Mouse (Mus musculus): Measurements from ENCODE around the gene Suv39h2. TPM values are rescaled to one million over a fixed set of nuclear protein-coding genes. Genes with fewer than 3 reads are reported as not detected.

Gene Suv39h2
- polyA plus RNA-seq, 1 experiment from 2014 or later: 11.7 TPM

DNA sequence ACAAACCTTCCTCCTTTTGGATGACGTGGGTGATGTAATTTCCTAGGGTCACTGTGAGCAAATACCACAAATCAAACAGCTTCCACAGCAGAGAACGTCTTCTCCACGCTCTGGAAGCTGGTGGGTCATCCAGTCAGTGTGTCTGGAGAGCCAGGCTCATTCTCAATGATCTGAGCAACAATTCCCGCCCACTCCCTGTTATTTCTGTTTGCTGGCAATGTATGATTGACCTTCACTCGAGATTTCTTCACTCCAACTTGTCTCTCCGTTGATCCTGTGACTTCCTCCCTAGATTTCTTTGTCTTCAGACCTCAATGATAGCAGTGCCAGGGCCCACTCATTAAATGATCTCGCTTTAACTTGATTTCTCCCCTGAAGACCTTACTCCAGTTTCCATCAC, 67.1 kb downstream of the Suv39h2 start:
- Histone ChIP-seq H3K27me3 (replicated peaks; ENCODE audit: control insufficient read depth, insufficient read depth, low read length) (no peaks in the 10 kb centered on the region), H3K9me3 (ENCODE audit: control insufficient read depth, low read length) (no peaks in the 10 kb centered on the region), H3K36me3 (ENCODE audit: control insufficient read depth, insufficient read depth) (no peaks in the 10 kb centered on the region), H3K4me1 (replicated peaks; ENCODE audit: control insufficient read depth, insufficient read depth, low read length) (no peaks in the 10 kb centered on the region), H3K4me3 (replicated peaks; ENCODE audit: low read length) (no peak overlapping the region), H3K4me2 (ENCODE audit: low read length) (no peak overlapping the region), H3K9ac (replicated peaks; ENCODE audit: low read depth, low read length) (no peak overlapping the region), H3K27ac (ENCODE audit: low read length) (no peak overlapping the region)
- no peak for ATAC-seq
- 85% methylated on average over 7 of the region's 7 CpGs for WGBS

DNA sequence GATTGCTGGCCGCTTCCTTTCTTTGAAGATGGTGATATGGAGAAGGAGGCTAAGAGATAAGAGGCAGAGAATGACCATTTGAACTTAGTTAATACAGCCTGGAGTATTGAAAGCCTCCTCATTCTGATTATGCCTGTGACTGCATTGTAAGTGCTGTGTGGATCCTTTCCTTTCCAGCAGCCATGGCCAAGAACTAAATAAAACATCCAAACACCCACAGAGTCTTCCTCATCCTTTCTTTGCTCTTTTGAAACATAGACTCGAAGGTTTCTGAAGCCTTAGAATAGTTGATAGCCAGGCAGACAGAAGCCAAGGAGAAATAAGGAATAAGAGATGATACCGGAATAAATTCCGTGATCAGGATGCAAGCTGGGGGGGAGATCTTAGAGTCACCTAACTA, 68.8 kb downstream of the Suv39h2 start:
- ATAC-seq: no peak
- H3K27me3 ChIP-seq (replicated peaks; ENCODE audit: control insufficient read depth, insufficient read depth, low read length): no peaks in the 10 kb centered on the region
- WGBS: 90% methylated on average over 4 of the region's 4 CpGs
- H3K4me1 ChIP-seq (replicated peaks; ENCODE audit: control insufficient read depth, insufficient read depth, low read length): no peaks in the 10 kb centered on the region
- H3K9ac ChIP-seq (replicated peaks; ENCODE audit: low read depth, low read length): no peak overlapping the region
- H3K4me3 ChIP-seq (replicated peaks; ENCODE audit: low read length): no peak overlapping the region
- H3K9me3 ChIP-seq (ENCODE audit: control insufficient read depth, low read length): no peaks in the 10 kb centered on the region
- no peak overlapping the region for H3K4me2 ChIP-seq (ENCODE audit: low read length)
- H3K36me3 ChIP-seq (ENCODE audit: control insufficient read depth, insufficient read depth): no peaks in the 10 kb centered on the region
- H3K27ac ChIP-seq (ENCODE audit: low read length): no peak overlapping the region

Other genes with a start within 250 kb of the Suv39h2 start
- gene Nmt2, start 190.8 kb downstream of the Suv39h2 start, polyA plus RNA-seq (2015; fragmentation: Nextera tagmentation; extraction: Ambion mirVana): 119 and 126 TPM in 2 replicates
- gene Rpp38, start 142.4 kb downstream of the Suv39h2 start, polyA plus RNA-seq (2015; fragmentation: Nextera tagmentation; extraction: Ambion mirVana): 14.7 and 15.9 TPM in 2 replicates
- 1.2 and 1.3 TPM in 2 replicates for gene Acbd7, start 138.9 kb downstream of the Suv39h2 start, polyA plus RNA-seq (2015; fragmentation: Nextera tagmentation; extraction: Ambion mirVana)
- not detected in 2 replicates for gene Olah, start 77.8 kb downstream of the Suv39h2 start, polyA plus RNA-seq (2015; fragmentation: Nextera tagmentation; extraction: Ambion mirVana)
- gene Meig1, start 52.4 kb downstream of the Suv39h2 start, polyA plus RNA-seq (2015; fragmentation: Nextera tagmentation; extraction: Ambion mirVana): 3.7 and 6.7 TPM in 2 replicates
- 8.3 and 9.8 TPM in 2 replicates for gene Dclre1c, start 50.9 kb downstream of the Suv39h2 start, polyA plus RNA-seq (2015; fragmentation: Nextera tagmentation; extraction: Ambion mirVana)
- gene Gm45902, start 37.8 kb upstream of the Suv39h2 start, polyA plus RNA-seq (2015; fragmentation: Nextera tagmentation; extraction: Ambion mirVana): 8.8 and 9.5 TPM in 2 replicates
- gene Hspa14, start 37.8 kb upstream of the Suv39h2 start, polyA plus RNA-seq (2015; fragmentation: Nextera tagmentation; extraction: Ambion mirVana): 85.8 and 88.3 TPM in 2 replicates
- gene Cdnf, start 38.0 kb upstream of the Suv39h2 start, polyA plus RNA-seq (2015; fragmentation: Nextera tagmentation; extraction: Ambion mirVana): 0.30 and 0.57 TPM in 2 replicates
- 61.7 and 72.1 TPM in 2 replicates for gene Fam107b, start 95.5 kb upstream of the Suv39h2 start, polyA plus RNA-seq (2015; fragmentation: Nextera tagmentation; extraction: Ambion mirVana)

Measured in forebrain, embryonic 16.5 days (tissue).